Mouse (Mus musculus): Measurements from ENCODE around the gene Igdcc3.
"Not testable (repeated sequence)": the region's sequence is repeated elsewhere in the genome, so short reads cannot be mapped to it uniquely, and the experiment has no call there.

Gene Igdcc3

GRCm38 (mm10) chr9:65197826-65198225 is 56.8 kb downstream of the Igdcc3 start:
- in situ Hi-C loops (cut with MboI; ENCODE audit: unreplicated experiment in 2 of 2) = loop anchor here in 1 of 2 experiments (10.0 kb wide), 2 partner anchors 87 to 173 kb away; partner anchors contain the start of gene Hacd3

GRCm38 (mm10) chr9:65199723-65200122 is 58.7 kb downstream of the Igdcc3 start:
- in situ Hi-C loops (cut with MboI; ENCODE audit: unreplicated experiment in 2 of 2) = loop anchor here in 1 of 2 experiments (10.0 kb wide), 2 partner anchors 85 to 175 kb away; partner anchors contain the start of gene Hacd3

- in situ Hi-C loops (cut with MboI; ENCODE audit: unreplicated experiment in 2 of 2) = no loop called here
Observed at GRCm38 (mm10) chr9:65200606-65201005, 59.6 kb downstream of the Igdcc3 start.

- in situ Hi-C loops (cut with MboI; ENCODE audit: unreplicated experiment in 2 of 2) = no loop called here
Observed at GRCm38 (mm10) chr9:65201021-65201380, 60.0 kb downstream of the Igdcc3 start.

GRCm38 (mm10) chr9:65201381-65202164 is 60.6 kb downstream of the Igdcc3 start:
- in situ Hi-C loops (cut with MboI; ENCODE audit: unreplicated experiment in 2 of 2) = no loop called here

- in situ Hi-C loops (cut with MboI; ENCODE audit: unreplicated experiment in 2 of 2) = no loop called here
Observed at GRCm38 (mm10) chr9:65202165-65202754, 61.3 kb downstream of the Igdcc3 start.

GRCm38 (mm10) chr9:65205049-65205815 is 64.2 kb downstream of the Igdcc3 start:
- in situ Hi-C loops (cut with MboI; ENCODE audit: unreplicated experiment in 2 of 2) = no loop called here

GRCm38 (mm10) chr9:65207041-65207815 is 66.2 kb downstream of the Igdcc3 start:
- in situ Hi-C loops (cut with MboI; ENCODE audit: unreplicated experiment in 2 of 2) = not testable (repeated sequence)

- in situ Hi-C loops (cut with MboI; ENCODE audit: unreplicated experiment in 2 of 2) = no loop called here
Observed at GRCm38 (mm10) chr9:65208293-65209179, 67.5 kb downstream of the Igdcc3 start.

GRCm38 (mm10) chr9:65211598-65211997 is 70.6 kb downstream of the Igdcc3 start:
- in situ Hi-C loops (cut with MboI; ENCODE audit: unreplicated experiment in 2 of 2) = no loop called here

- in situ Hi-C loops (cut with MboI; ENCODE audit: unreplicated experiment in 2 of 2) = no loop called here
Observed at GRCm38 (mm10) chr9:65214425-65214777, 73.4 kb downstream of the Igdcc3 start.

GRCm38 (mm10) chr9:65214778-65215493 is 73.9 kb downstream of the Igdcc3 start:
- in situ Hi-C loops (cut with MboI; ENCODE audit: unreplicated experiment in 2 of 2) = no loop called here

GRCm38 (mm10) chr9:65215494-65216126 is 74.6 kb downstream of the Igdcc3 start:
- in situ Hi-C loops (cut with MboI; ENCODE audit: unreplicated experiment in 2 of 2) = no loop called here

GRCm38 (mm10) chr9:65216972-65217371 is 76.0 kb downstream of the Igdcc3 start:
- in situ Hi-C loops (cut with MboI; ENCODE audit: unreplicated experiment in 2 of 2) = no loop called here

GRCm38 (mm10) chr9:65217661-65218060 is 76.7 kb downstream of the Igdcc3 start:
- in situ Hi-C loops (cut with MboI; ENCODE audit: unreplicated experiment in 2 of 2) = no loop called here

GRCm38 (mm10) chr9:65218916-65219315 is 77.9 kb downstream of the Igdcc3 start:
- in situ Hi-C loops (cut with MboI; ENCODE audit: unreplicated experiment in 2 of 2) = no loop called here

- in situ Hi-C loops (cut with MboI; ENCODE audit: unreplicated experiment in 2 of 2) = loop anchor here in 1 of 2 experiments (10.0 kb wide), 1 partner anchor 204 kb away; the partner anchor contains the start of gene Slc51b
Observed at GRCm38 (mm10) chr9:65220398-65220797, 79.4 kb downstream of the Igdcc3 start.

- in situ Hi-C loops (cut with MboI; ENCODE audit: unreplicated experiment in 2 of 2) = loop anchor here in 1 of 2 experiments (10.0 kb wide), 1 partner anchor 201 kb away; the partner anchor contains the start of gene Slc51b
Observed at GRCm38 (mm10) chr9:65223927-65224326, 82.9 kb downstream of the Igdcc3 start.
